Mouse (Mus musculus) embryonic facial prominence, embryonic 14.5 days (tissue): ENCODE measurements around the gene Mapk8ip1. TPM values are rescaled to one million over a fixed set of nuclear protein-coding genes. Genes with fewer than 3 reads are reported as not detected.

Experiments
- ATAC-seq: fragments of 200-750 bp; cut with Nextera tagmentation; 2 replicates; pipeline ENCODE4 v1.8.0; 2017; ENCODE audit warnings: low read depth, moderate number of reproducible peaks, moderate TSS enrichment
- DNase-seq: peaks from one replicate; pipeline ENCODE4 v3.0.0-alpha.2; 2015; ENCODE audit warnings: low spot score
- H3K27ac ChIP-seq: fragments of 300-500 bp; sonication (generic); replicated peaks from 2 replicates; pipeline ENCODE4 v1.5.1; 2014; ENCODE audit warnings: low read depth, mild to moderate bottlenecking, low read length, moderate library complexity
- H3K27me3 ChIP-seq: fragments of 300-500 bp; sonication (generic); replicated peaks from 2 replicates; pipeline ENCODE4 v1.6.1; 2014; ENCODE audit warnings: low read length; ENCODE audit not compliant: control insufficient read depth, insufficient read depth
- H3K36me3 ChIP-seq: fragments of 300-500 bp; sonication (generic); 2 replicates; pipeline ENCODE4 v1.6.1; 2014; ENCODE audit warnings: low read length, mixed read lengths; ENCODE audit not compliant: control insufficient read depth, insufficient read depth
- H3K4me1 ChIP-seq: fragments of 300-500 bp; sonication (generic); 2 replicates; pipeline ENCODE4 v1.6.1; 2014; ENCODE audit warnings: antibody characterized with exemption, low read length; ENCODE audit not compliant: control insufficient read depth, insufficient read depth
- H3K4me2 ChIP-seq: fragments of 300-500 bp; sonication (generic); 2 replicates; pipeline ENCODE4 v1.6.1; 2014; ENCODE audit warnings: low read depth, mild to moderate bottlenecking, low read length, moderate library complexity, mixed read lengths
- H3K4me3 ChIP-seq: fragments of 300-500 bp; sonication (generic); 2 replicates; pipeline ENCODE4 v1.5.1; 2014; ENCODE audit warnings: low read depth, mild to moderate bottlenecking, low read length
- H3K9ac ChIP-seq: fragments of 300-500 bp; sonication (generic); 2 replicates; pipeline ENCODE4 v1.6.1; 2014; ENCODE audit warnings: low read depth, mild to moderate bottlenecking, low read length, moderate library complexity, mixed read lengths
- H3K9me3 ChIP-seq: fragments of 300-500 bp; sonication (generic); 2 replicates; pipeline ENCODE4 v1.6.1; 2016; ENCODE audit warnings: low read length; ENCODE audit not compliant: control insufficient read depth
- WGBS: fragments of 180-500 bp; shearing (Covaris S2); extraction: QIAGEN DNeasy Blood & Tissue Kit; methylation state at CpG from one replicate; pipeline ENCODE4 v1.1.7; 2014; 5-methylcytosine and 5-hydroxymethylcytosine counted together
- polyA plus RNA-seq: library from polyadenylated mRNA; unstranded; fragments of >200 nt; fragmentation: Nextera tagmentation; extraction: Ambion mirVana; gene quantifications from 2 replicates; pipeline ENCODE4 v1.2.1, GENCODE M21; 2014

Mapk8ip1 gene
- polyA plus RNA-seq, 1 experiment from 2014 or later: 17.6 TPM

- peak overlapping the region; percentile 83; the same call in 1 of the 2 replicates for H3K27ac ChIP-seq
- 4% methylated on average over 10 of the region's 10 CpGs for WGBS
- H3K27me3 ChIP-seq: no peaks in the 10 kb centered on the region
- peaks cover 20% of the 10 kb centered on the region; the same call in 1 of the 2 replicates for H3K4me1 ChIP-seq
- peak overlapping the region; percentile 73 for H3K4me3 ChIP-seq
- no peak for DNase-seq
- ATAC-seq: no peak; the same call in 1 of the 2 replicates
- peaks cover 28% of the 10 kb centered on the region for H3K36me3 ChIP-seq
- H3K4me2 ChIP-seq: peak overlapping the region; percentile 86
- H3K9ac ChIP-seq: peak overlapping the region; percentile 76
- no peaks in the 10 kb centered on the region for H3K9me3 ChIP-seq
Measured at GRCm38 (mm10) chr2:92389645-92390044, 11.4 kb downstream of the Mapk8ip1 start.

DNA sequence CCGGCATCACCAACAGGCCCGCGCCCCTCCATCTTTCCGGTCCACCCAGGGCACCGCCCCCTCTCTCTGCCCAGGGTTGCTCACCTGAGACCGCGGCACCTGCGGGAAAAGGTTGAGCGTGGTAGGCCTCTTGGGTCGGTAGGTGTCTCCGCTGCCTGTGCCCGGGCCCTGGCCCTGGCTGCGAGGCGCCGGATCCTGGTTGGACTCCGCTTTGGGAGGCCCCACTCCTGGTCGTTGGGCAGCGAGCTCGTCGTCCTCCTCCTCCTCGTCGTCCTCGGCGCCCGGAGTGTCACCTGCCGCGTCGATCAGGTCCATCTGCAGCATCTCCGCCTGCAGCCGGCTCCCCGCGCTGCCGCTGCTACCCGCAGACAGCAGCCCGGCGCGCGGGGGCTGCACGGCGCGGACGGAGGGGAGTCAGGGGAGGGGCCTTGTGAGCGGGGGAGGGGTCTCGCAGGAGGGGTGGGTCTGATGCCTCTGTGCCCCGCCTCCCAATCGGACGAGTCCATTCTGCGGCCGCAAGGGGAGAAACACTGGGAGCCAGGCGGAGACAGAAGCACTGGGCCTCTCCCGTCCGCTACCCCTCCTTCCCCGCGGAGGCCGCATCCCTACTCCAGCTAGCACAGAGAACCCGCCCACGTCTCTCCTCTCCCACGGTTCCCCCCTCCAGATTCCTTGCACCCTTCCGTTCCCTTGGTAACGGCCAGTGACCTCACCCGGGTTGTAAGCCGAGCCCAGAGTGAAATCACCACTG lies 12.0 kb downstream of the Mapk8ip1 start:
- ATAC-seq (peak; percentile 93), DNase-seq (peak; percentile 97)
- Histone ChIP-seq H3K9me3 (no peaks in the 10 kb centered on the region), H3K27ac (peak overlapping the region; percentile 83), H3K4me2 (peak overlapping the region; percentile 86), H3K27me3 (no peaks in the 10 kb centered on the region), H3K36me3 (peaks cover 33% of the 10 kb centered on the region), H3K4me3 (peak overlapping the region; percentile 73), H3K9ac (peak overlapping the region; percentile 76), H3K4me1 (peaks cover 20% of the 10 kb centered on the region; the same call in 1 of the 2 replicates)
- under 1% methylated on average over 37 of the region's 62 CpGs for WGBS

DNA sequence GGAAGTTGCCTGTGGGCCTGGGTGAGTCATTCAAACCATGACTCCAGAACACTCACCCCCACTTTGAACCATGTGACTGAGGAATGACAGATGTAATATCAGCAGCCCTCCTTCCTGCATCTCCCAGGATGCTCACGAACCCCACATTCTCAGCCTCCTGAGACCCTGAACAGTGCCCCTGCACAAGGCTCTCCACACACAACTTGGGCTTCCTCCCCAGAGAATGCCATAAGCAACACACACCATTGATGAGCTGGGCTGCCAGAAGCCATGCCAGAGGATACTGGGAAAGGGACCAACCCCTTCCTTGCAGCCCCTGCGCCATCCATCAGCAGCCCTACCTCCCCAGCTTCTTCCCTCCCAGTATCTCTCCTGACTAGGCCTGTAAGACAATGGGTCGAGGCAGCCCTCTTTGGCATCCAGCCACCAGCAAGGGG lies 13.0 kb downstream of the Mapk8ip1 start:
- H3K27me3 ChIP-seq: no peaks in the 10 kb centered on the region
- H3K9me3 ChIP-seq: no peaks in the 10 kb centered on the region
- peaks cover 20% of the 10 kb centered on the region; the same call in 1 of the 2 replicates for H3K4me1 ChIP-seq
- peak overlapping the region; percentile 73 for H3K4me3 ChIP-seq
- peak overlapping the region; percentile 86 for H3K4me2 ChIP-seq
- no peak overlapping the region for H3K27ac ChIP-seq
- DNase-seq (no peak), ATAC-seq (no peak)
- peak overlapping the region; percentile 76 for H3K9ac ChIP-seq
- 57% methylated on average over 3 of the region's 3 CpGs for WGBS
- peaks cover 42% of the 10 kb centered on the region for H3K36me3 ChIP-seq

DNA sequence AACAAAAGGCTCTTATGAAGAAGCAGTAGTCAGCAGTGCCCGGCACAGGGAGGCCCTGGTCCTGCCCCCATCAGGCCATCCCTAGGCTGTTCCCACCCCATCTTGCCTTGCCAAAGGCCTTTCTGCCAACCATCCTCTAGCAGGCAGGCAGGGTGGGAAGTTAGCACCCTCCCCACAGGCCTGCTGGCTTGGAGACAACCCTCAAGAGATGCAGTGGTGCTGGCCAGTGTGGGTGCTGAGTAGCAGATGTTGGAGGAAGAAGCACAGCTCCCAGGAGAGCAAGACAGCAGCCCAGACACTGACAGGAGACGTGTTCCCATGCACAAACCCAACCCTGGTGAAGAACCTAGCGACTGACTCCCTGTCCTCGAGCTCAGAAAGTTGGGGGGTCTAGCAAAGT lies 13.4 kb downstream of the Mapk8ip1 start:
- no peak overlapping the region for H3K27ac ChIP-seq
- WGBS: 71% methylated on average over 4 of the region's 4 CpGs
- H3K9me3 ChIP-seq: no peaks in the 10 kb centered on the region
- H3K4me2 ChIP-seq: 0 out of 2 replicates have a peak overlapping the region, but pooled peaks have one; percentile 86
- DNase-seq (no peak), ATAC-seq (no peak)
- H3K36me3 ChIP-seq: peaks cover 47% of the 10 kb centered on the region
- H3K27me3 ChIP-seq: no peaks in the 10 kb centered on the region
- no peak overlapping the region; the same call in 1 of the 2 replicates for H3K9ac ChIP-seq
- H3K4me3 ChIP-seq: no peak overlapping the region
- peaks cover 20% of the 10 kb centered on the region; the same call in 1 of the 2 replicates for H3K4me1 ChIP-seq

- no peak for ATAC-seq
- Histone ChIP-seq H3K4me3 (no peak overlapping the region), H3K27ac (no peak overlapping the region), H3K9ac (no peak overlapping the region), H3K9me3 (no peaks in the 10 kb centered on the region), H3K36me3 (peaks cover 53% of the 10 kb centered on the region), H3K4me2 (no peak overlapping the region), H3K27me3 (no peaks in the 10 kb centered on the region), H3K4me1 (peaks cover 13% of the 10 kb centered on the region; the same call in 1 of the 2 replicates)
- 92% methylated on average over 27 of the region's 30 CpGs for WGBS
- DNase-seq: no peak
Measured at GRCm38 (mm10) chr2:92386821-92387570, 14.1 kb downstream of the Mapk8ip1 start.

- no peak for DNase-seq
- no peak overlapping the region for H3K4me2 ChIP-seq
- peaks cover 12% of the 10 kb centered on the region; the same call in 1 of the 2 replicates for H3K4me1 ChIP-seq
- no peaks in the 10 kb centered on the region for H3K27me3 ChIP-seq
- ATAC-seq: no peak
- 86% methylated on average over 21 of the region's 22 CpGs for WGBS
- H3K9ac ChIP-seq: no peak overlapping the region
- H3K4me3 ChIP-seq: no peak overlapping the region
- H3K36me3 ChIP-seq: peaks cover 68% of the 10 kb centered on the region
- H3K9me3 ChIP-seq: no peaks in the 10 kb centered on the region
- H3K27ac ChIP-seq: no peak overlapping the region
Measured at GRCm38 (mm10) chr2:92385113-92386051, 15.7 kb downstream of the Mapk8ip1 start.

DNA sequence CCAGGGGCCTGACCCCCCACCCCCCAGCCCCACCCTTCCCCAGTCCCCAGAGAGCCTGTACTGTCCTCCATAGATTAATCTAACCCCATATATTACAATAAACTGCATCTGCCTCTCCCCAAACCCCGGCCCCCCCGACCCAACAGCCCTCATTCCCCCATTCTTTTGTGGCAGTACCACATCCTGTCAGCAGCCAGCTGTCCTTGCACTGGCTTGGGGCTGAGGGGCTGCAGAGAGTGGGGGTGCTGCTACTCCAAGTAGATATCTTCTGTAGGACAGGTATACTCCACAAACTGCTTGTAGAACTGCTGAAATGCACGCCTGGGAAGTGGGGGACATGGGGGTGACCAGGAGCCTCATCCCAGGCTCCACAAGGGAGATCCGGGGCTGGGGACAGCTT lies 17.0 kb downstream of the Mapk8ip1 start:
- peaks cover 7% of the 10 kb centered on the region; the same call in 1 of the 2 replicates for H3K4me1 ChIP-seq
- no peak overlapping the region for H3K9ac ChIP-seq
- DNase-seq (no peak), ATAC-seq (no peak)
- WGBS: 71% methylated on average over 4 of the region's 4 CpGs
- H3K36me3 ChIP-seq: peaks cover 80% of the 10 kb centered on the region
- H3K27ac ChIP-seq: no peak overlapping the region
- H3K27me3 ChIP-seq: no peaks in the 10 kb centered on the region
- H3K9me3 ChIP-seq: no peaks in the 10 kb centered on the region
- no peak overlapping the region for H3K4me2 ChIP-seq
- H3K4me3 ChIP-seq: no peak overlapping the region

DNA sequence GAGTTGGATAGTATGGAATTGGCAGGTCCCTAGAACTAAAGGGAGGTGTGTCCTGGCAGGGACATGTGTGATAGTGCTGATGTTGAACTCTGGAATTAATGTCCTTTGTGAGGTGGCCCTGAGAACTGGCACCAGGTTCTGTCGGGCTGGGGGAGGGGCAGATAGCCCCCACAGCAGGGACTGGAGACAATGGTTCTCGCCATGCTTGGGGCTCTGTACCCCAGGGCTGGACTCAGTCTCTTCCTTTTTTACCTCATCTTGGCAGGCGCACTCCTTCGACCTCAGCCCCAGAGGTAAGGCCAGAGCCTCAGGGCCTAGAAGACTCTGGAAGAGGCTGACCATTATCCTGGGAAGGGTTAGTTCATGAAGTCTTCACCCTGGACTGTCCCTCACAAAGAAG lies 18.3 kb downstream of the Mapk8ip1 start:
- H3K4me3 ChIP-seq: no peak overlapping the region
- peaks cover 88% of the 10 kb centered on the region for H3K36me3 ChIP-seq

More for the DNA sequence above, 18.3 kb downstream of the Mapk8ip1 start:
- no peak overlapping the region for H3K4me2 ChIP-seq
- ATAC-seq: no peak
- H3K27me3 ChIP-seq: no peaks in the 10 kb centered on the region
- H3K4me1 ChIP-seq: no peaks in the 10 kb centered on the region
- no peak for DNase-seq
- H3K27ac ChIP-seq: no peak overlapping the region
- 90% methylated on average over 4 of the region's 4 CpGs for WGBS
- no peak overlapping the region for H3K9ac ChIP-seq
- H3K9me3 ChIP-seq: no peaks in the 10 kb centered on the region
